Mouse (Mus musculus) bone marrow, adult 2 months (tissue): ENCODE results near the gene Cd200r1.

Source experiments
- CTCF ChIP-seq: fragments of 200-500 bp; IDR thresholded peaks from 2 replicates; pipeline ENCODE4 v1.5.1; 2011; ENCODE audit warnings: low read length, control low read depth; ENCODE audit not compliant: control insufficient read depth, insufficient read depth
- POLR2A ChIP-seq: fragments of 200-500 bp; IDR thresholded peaks from 2 replicates; pipeline ENCODE4 v1.6.1; 2011; ENCODE audit warnings: low read depth, mild to moderate bottlenecking, control low read depth, low read length, borderline replicate concordance; ENCODE audit not compliant: control insufficient read depth

- TF ChIP-seq CTCF = no peak
- TF ChIP-seq POLR2A = peak; percentile 89; the same call in 1 of the 2 replicates
Observed at GRCm38 (mm10) chr16:44724083-44724787, 41.3 kb upstream of the Cd200r1 start, which contains the start of gene Nepro.
